Mouse (Mus musculus) intestine, embryonic 15.5 days (tissue): Measurements from ENCODE around the gene Sppl3. TPM values are rescaled to one million over a fixed set of nuclear protein-coding genes. Genes with fewer than 3 reads are reported as not detected.

Experiments
- ATAC-seq: fragments of 200-750 bp; cut with Nextera tagmentation; 2 replicates; pipeline ENCODE4 v1.8.0; 2017; ENCODE audit warnings: moderate TSS enrichment, moderate library complexity
- H3K27ac ChIP-seq: fragments of 300-500 bp; sonication (generic); 2 replicates; pipeline ENCODE4 v1.5.1; 2015; ENCODE audit warnings: mild to moderate bottlenecking, inconsistent platforms
- H3K27me3 ChIP-seq: fragments of 300-500 bp; sonication (generic); replicated peaks from 2 replicates; pipeline ENCODE4 v1.6.1; 2015; ENCODE audit warnings: inconsistent platforms
- H3K36me3 ChIP-seq: fragments of 300-500 bp; sonication (generic); 2 replicates; pipeline ENCODE4 v1.6.1; 2015; ENCODE audit warnings: inconsistent platforms
- H3K4me1 ChIP-seq: fragments of 300-500 bp; sonication (generic); replicated peaks from 2 replicates; pipeline ENCODE4 v1.6.1; 2015; ENCODE audit warnings: inconsistent platforms
- H3K4me2 ChIP-seq: fragments of 300-500 bp; sonication (generic); replicated peaks from 2 replicates; pipeline ENCODE4 v1.6.1; 2015; ENCODE audit warnings: mild to moderate bottlenecking, inconsistent platforms
- H3K4me3 ChIP-seq: fragments of 300-500 bp; sonication (generic); replicated peaks from 2 replicates; pipeline ENCODE4 v1.5.1; 2015; ENCODE audit warnings: inconsistent platforms
- H3K9ac ChIP-seq: fragments of 300-500 bp; sonication (generic); 2 replicates; pipeline ENCODE4 v1.6.1; 2015; ENCODE audit warnings: inconsistent platforms
- H3K9me3 ChIP-seq: fragments of 300-500 bp; sonication (generic); 2 replicates; pipeline ENCODE4 v1.6.1; 2016; ENCODE audit warnings: inconsistent platforms
- WGBS: fragments of 180-500 bp; shearing (Covaris S2); methylation state at CpG from one replicate; pipeline ENCODE4 v1.1.7; 2015; 5-methylcytosine and 5-hydroxymethylcytosine counted together
- polyA plus RNA-seq: library from polyadenylated mRNA; unstranded; fragments of >200 nt; fragmentation: Nextera tagmentation; extraction: Ambion mirVana; gene quantifications from 2 replicates; pipeline ENCODE4 v1.2.1, GENCODE M21; 2015

The Sppl3 gene
- polyA plus RNA-seq, 1 experiment from 2014 or later = 23.6 TPM

- Histone ChIP-seq H3K4me2 (peak within 1 kb of the TSS; percentile 95), H3K36me3 (no peaks in the 10 kb centered on the region), H3K4me3 (peak within 1 kb of the TSS; percentile 77), H3K4me1 (peaks cover 4% of the 10 kb centered on the region; the same call in 1 of the 2 replicates), H3K9me3 (no peaks in the 10 kb centered on the region), H3K27me3 (no peaks in the 10 kb centered on the region), H3K9ac (peak within 1 kb of the TSS; percentile 81), H3K27ac (0 out of 2 replicates have a peak within 1 kb of the TSS, but pooled peaks have one; percentile 24)
- WGBS = under 1% methylated on average over 80 of the region's 81 CpGs
- peak; percentile 98 for ATAC-seq
These were observed 123.6 kb downstream of the Sppl3 start, which contains the start of gene Unc119b for GRCm38 (mm10) chr5:115134234-115135165. Gene Unc119b, minus strand, starts transcription at chr5:115134975.

DNA sequence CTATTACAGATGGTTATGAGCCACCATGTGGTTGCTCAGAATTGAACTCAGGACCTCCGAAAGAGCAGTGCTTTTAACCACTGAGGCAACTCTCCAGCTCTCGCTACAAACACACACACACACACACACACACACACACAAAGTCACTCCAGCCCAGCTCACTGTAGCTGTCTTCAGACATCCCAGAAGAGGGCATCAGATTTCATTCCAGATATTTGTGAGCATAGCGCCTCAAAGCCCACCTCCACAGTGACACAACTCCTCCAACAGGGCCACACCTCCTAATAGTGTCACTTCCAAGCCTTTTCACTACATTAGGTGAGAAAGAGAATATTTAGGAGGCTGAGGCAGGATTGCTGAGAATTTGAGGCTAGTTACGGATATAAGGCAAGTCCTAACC is 128.2 kb downstream of the Sppl3 start:
- no peak overlapping the region for H3K4me2 ChIP-seq
- H3K4me1 ChIP-seq = no peaks in the 10 kb centered on the region
- no peaks in the 10 kb centered on the region for H3K9me3 ChIP-seq
- no peaks in the 10 kb centered on the region for H3K27me3 ChIP-seq
- H3K4me3 ChIP-seq = no peak overlapping the region
- no peak overlapping the region for H3K9ac ChIP-seq
- no peaks in the 10 kb centered on the region for H3K36me3 ChIP-seq
- no peak overlapping the region for H3K27ac ChIP-seq
- ATAC-seq = no peak
- WGBS = 58% methylated on average over 4 of the region's 4 CpGs

DNA sequence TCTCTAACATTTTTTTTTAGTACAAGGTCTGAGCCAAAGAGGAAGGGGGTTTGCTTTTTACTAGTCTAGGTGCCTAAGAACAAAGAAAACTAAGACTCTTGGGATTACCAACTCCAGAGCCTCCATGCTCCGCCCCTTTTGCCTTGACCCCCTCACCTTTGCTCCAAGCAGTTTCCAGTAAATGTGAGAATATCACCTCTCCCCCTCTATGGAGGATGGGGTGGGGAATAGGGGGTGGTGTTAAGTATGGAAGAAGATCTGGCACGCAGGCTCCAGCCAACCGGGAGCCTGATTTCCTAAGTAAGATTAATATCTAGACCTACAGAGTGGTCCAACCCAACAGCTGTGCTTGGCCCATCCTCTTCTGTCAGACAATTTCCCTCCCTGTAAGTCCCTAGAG is 129.8 kb downstream of the Sppl3 start:
- Histone ChIP-seq H3K27ac (no peak overlapping the region), H3K4me3 (no peak overlapping the region), H3K9ac (no peak overlapping the region), H3K27me3 (no peaks in the 10 kb centered on the region), H3K36me3 (peaks cover 6% of the 10 kb centered on the region; the same call in 1 of the 2 replicates), H3K9me3 (no peaks in the 10 kb centered on the region), H3K4me2 (no peak overlapping the region), H3K4me1 (no peaks in the 10 kb centered on the region)
- WGBS = 43% methylated on average over 3 of the region's 3 CpGs
- ATAC-seq = no peak; the same call in 1 of the 2 replicates

DNA sequence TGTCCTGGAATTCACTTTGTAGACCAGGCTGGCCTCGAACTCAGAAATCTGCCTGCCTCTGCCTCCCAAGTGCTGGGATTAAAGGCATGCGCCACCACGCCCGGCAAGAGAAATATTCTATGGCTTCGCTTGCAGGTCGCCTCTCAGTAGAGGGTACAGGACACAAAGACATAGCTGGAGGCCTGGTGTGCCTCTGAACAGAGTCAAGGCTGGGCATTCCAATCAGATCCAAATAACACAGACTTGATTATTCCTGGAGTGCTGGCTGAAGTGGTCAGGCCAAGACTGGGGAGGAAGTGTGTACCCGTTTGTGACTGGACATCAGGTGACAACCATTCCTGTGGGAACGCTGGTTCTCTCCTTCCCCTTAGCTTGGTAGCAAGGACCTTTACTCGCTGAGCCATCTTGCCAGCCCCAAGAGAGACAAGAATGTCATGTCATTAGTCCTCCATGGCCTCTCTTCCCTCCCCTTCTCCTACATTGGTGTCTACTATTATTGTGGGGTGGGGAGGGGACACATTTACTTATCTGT is 131.3 kb downstream of the Sppl3 start:
- Histone ChIP-seq H3K36me3 (peaks cover 13% of the 10 kb centered on the region), H3K27me3 (no peaks in the 10 kb centered on the region), H3K9ac (no peak overlapping the region), H3K9me3 (no peaks in the 10 kb centered on the region), H3K4me3 (no peak overlapping the region), H3K27ac (no peak overlapping the region), H3K4me1 (no peaks in the 10 kb centered on the region), H3K4me2 (no peak overlapping the region)
- 90% methylated on average over 9 of the region's 9 CpGs for WGBS
- ATAC-seq = no peak

DNA sequence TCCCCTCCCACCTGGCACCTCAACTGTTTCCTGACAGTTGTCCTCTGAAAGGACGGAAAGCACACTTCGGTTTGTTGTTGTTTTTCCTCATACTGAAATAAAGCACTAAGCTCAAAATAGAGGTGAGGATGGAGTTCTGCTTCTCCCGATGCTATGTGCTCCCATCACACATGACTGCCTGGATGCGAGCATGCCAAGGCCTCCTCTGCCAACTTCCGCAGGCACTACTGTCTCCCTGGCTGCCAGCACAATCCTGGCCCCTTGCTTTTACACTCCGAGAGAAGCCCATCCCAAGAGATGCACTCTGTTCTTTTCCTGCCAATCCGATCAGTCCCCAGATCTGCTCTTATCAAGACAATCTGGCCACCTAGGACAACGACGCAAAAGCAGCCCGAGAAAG is 132.6 kb downstream of the Sppl3 start:
- Histone ChIP-seq H3K27me3 (no peaks in the 10 kb centered on the region), H3K4me1 (no peaks in the 10 kb centered on the region), H3K9me3 (no peaks in the 10 kb centered on the region), H3K36me3 (peaks cover 23% of the 10 kb centered on the region), H3K4me2 (no peak overlapping the region), H3K9ac (no peak overlapping the region), H3K4me3 (no peak overlapping the region), H3K27ac (no peak overlapping the region)
- ATAC-seq = no peak
- WGBS = 81% methylated on average over 10 of the region's 10 CpGs

- no peak overlapping the region for H3K4me3 ChIP-seq
- H3K27me3 ChIP-seq = no peaks in the 10 kb centered on the region
- peaks cover 28% of the 10 kb centered on the region for H3K36me3 ChIP-seq
- H3K4me2 ChIP-seq = no peak overlapping the region
- no peaks in the 10 kb centered on the region for H3K9me3 ChIP-seq
- no peaks in the 10 kb centered on the region for H3K4me1 ChIP-seq
- WGBS = 69% methylated on average over 6 of the region's 6 CpGs
- H3K9ac ChIP-seq = no peak overlapping the region
- ATAC-seq = no peak
- H3K27ac ChIP-seq = no peak overlapping the region
These were observed 133.5 kb downstream of the Sppl3 start for GRCm38 (mm10) chr5:115144471-115144870.

GRCm38 (mm10) chr5:115145253-115145968 is 134.5 kb downstream of the Sppl3 start:
- no peak overlapping the region for H3K4me3 ChIP-seq
- no peaks in the 10 kb centered on the region; the same call in 1 of the 2 replicates for H3K4me1 ChIP-seq
- H3K4me2 ChIP-seq = no peak overlapping the region
- peaks cover 37% of the 10 kb centered on the region for H3K36me3 ChIP-seq
- H3K27ac ChIP-seq = no peak overlapping the region
- no peaks in the 10 kb centered on the region for H3K27me3 ChIP-seq
- no peaks in the 10 kb centered on the region for H3K9me3 ChIP-seq
- no peak overlapping the region for H3K9ac ChIP-seq
- no peak for ATAC-seq
- 78% methylated on average over 11 of the region's 11 CpGs for WGBS

DNA sequence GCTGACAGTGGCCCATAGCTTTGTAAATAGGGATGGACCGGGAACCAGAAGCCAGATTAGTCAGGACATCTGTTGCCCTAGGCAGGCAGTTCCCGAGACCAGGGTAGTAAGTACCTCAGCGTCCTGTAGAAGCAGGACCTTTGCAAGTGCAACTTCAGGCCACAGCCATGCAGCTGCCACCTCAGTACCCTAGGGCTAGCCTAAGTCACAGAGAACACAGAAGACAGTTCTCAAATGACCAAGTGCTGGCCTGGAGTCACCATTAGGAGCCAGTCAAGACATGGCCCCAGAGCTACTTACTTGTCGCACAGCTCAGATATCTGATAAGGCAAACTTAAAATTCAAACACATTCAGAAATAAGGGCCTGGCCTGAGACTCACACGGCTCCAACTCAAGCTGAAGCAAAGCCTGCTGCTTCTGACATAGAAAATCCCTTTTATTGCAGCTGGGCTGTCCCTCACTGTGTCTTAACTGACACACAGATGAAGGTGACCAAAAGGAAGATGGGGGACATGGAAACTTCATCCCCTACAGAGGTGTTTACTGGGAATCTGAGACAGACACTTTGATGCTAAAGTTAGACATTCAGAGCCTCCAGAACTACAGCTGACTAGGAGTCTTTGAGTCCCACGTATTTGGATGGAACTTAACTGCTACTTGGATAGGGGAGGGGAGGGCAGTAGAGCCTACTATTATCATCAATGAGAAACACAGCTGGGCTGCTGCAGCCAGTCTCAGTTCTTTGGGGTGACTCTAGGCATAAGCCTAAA is 135.2 kb downstream of the Sppl3 start:
- Histone ChIP-seq H3K4me3 (no peak overlapping the region), H3K36me3 (peaks cover 44% of the 10 kb centered on the region), H3K9ac (no peak overlapping the region), H3K27me3 (no peaks in the 10 kb centered on the region), H3K4me1 (no peaks in the 10 kb centered on the region; the same call in 1 of the 2 replicates), H3K4me2 (no peak overlapping the region), H3K9me3 (no peaks in the 10 kb centered on the region), H3K27ac (no peak overlapping the region)
- ATAC-seq = no peak
- WGBS = 83% methylated on average over 6 of the region's 6 CpGs

DNA sequence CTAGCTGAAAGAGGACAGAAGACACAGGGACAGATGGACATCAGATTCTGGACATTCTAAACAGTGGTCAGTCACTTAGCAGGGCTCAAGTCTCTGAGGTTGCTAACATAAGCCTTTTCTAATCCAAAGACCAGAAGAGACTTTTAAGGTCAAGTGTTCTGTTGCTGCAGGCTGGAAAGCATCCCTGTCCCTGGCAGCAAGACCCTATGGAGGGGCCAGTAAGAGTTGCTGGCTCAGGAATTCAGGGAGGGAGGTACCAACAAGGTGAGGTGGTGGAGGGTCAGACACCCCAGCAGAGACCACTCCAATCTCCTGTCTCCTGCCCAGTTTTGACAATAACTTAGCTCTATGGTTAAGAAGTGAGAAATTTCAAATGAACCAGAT is 135.8 kb downstream of the Sppl3 start:
- Histone ChIP-seq H3K4me2 (no peak overlapping the region), H3K9me3 (no peaks in the 10 kb centered on the region), H3K9ac (no peak overlapping the region), H3K27me3 (no peaks in the 10 kb centered on the region), H3K4me1 (no peaks in the 10 kb centered on the region; the same call in 1 of the 2 replicates), H3K27ac (no peak overlapping the region), H3K36me3 (peaks cover 45% of the 10 kb centered on the region), H3K4me3 (no peak overlapping the region)
- no peak for ATAC-seq

GRCm38 (mm10) chr5:115147388-115147787 is 136.5 kb downstream of the Sppl3 start:
- Histone ChIP-seq H3K9me3 (no peaks in the 10 kb centered on the region), H3K27ac (no peak overlapping the region), H3K9ac (no peak overlapping the region), H3K36me3 (peaks cover 45% of the 10 kb centered on the region), H3K4me2 (no peak overlapping the region), H3K27me3 (no peaks in the 10 kb centered on the region), H3K4me3 (no peak overlapping the region), H3K4me1 (peaks cover 4% of the 10 kb centered on the region; the same call in 1 of the 2 replicates)
- WGBS = 67% methylated on average over 3 of the region's 3 CpGs
- peak; percentile 46; the same call in 1 of the 2 replicates for ATAC-seq

DNA sequence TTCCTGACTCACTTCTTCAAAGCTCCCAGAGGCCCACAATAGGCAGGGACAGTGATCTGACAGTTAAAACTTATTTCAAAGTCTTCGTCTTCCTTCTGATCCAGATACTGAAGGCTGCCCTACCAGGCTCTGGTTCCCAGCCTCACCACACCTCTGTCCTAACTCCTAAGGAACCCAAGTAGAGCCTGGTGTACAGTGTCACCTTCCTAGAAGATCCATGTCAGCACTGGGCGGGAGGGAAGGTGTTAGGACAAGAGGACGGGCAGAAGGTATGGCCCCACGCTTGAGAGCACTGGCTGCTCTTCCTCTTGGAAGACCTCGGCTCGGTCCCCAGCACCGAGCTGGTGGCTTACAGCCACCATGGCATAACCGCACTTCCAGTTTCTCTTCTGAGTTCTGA is 137.4 kb downstream of the Sppl3 start:
- Histone ChIP-seq H3K4me2 (no peak overlapping the region), H3K9me3 (no peaks in the 10 kb centered on the region), H3K4me3 (no peak overlapping the region), H3K9ac (no peak overlapping the region), H3K4me1 (peaks cover 13% of the 10 kb centered on the region), H3K36me3 (peaks cover 45% of the 10 kb centered on the region), H3K27ac (no peak overlapping the region), H3K27me3 (no peaks in the 10 kb centered on the region)
- 90% methylated on average over 8 of the region's 8 CpGs for WGBS
- no peak for ATAC-seq
